Mouse (Mus musculus) testis, adult 2 months (tissue): Measurements from ENCODE around the gene Baz2b.

Source experiments
- CTCF ChIP-seq: fragments of 200-500 bp; IDR thresholded peaks from 2 replicates; pipeline ENCODE4 v1.5.1; 2012; ENCODE audit warnings: low read depth, mild to moderate bottlenecking, inconsistent platforms, low read length, moderate library complexity; ENCODE audit not compliant: control insufficient read depth, insufficient read depth, insufficient replicate concordance
- POLR2A ChIP-seq: fragments of 200-500 bp; IDR thresholded peaks from 2 replicates; pipeline ENCODE4 v1.6.1; 2012; ENCODE audit warnings: low read depth, mild to moderate bottlenecking, inconsistent platforms, low read length, moderate library complexity; ENCODE audit not compliant: control insufficient read depth

DNA sequence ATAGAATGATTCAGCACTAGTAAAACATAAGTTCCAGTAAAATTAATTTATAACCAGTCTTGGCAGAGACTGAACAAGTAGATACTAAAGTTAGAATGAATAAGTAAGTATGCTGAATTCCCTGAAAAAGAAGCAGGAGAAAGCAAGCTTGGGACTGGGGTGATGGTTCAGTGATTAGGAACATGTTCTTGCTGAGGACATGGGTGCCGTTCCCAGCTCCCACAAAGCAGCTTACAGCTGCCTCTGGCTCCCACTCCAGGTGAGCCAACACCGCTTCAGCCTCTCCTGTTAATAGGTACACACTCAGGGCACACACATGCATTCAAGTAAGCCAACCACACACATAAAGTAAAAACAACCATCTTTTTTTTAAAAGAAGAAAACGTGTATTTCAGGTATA, 32.1 kb downstream of the Baz2b start:
- no peak for TF ChIP-seq CTCF
- TF ChIP-seq POLR2A = no peak
